Mouse (Mus musculus): ENCODE measurements around the gene Otud7a. TPM values are rescaled to one million over a fixed set of nuclear protein-coding genes. Genes with fewer than 3 reads are reported as not detected.

The Otud7a gene
- polyA plus RNA-seq, 1 experiment, result 0.82 TPM

DNA sequence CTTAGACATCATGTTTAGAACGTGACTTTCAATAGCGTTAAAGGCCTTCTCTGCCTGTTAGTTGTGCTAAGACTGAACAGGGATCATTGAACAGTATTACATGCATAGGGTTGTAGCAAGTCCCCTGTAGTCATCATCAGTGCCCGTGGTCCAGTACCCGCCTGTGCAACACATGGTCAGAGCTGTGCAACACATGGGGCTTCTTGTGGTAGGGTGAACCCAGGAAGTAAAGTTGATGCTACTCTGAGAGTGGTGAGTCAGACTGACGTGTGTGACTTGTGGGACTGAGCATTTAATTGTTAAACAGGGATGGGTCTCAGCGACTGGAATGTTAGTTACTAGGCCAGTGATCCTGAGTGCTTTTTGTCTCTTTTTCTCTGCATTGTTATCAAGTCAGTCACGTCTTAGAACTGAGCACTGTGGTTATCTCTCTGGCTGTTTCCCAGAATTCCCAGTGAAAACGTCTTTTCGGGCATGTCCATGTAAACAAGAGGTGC, 52.5 kb downstream of the Otud7a start:
- H3ac ChIP-seq (ENCODE audit: control insufficient read depth, insufficient read length), result no peak overlapping the region
- no peak overlapping the region for H3K4me2 ChIP-seq (ENCODE audit: low read depth)
- H3K27me3 ChIP-seq (ENCODE audit: control insufficient read depth, insufficient read depth, insufficient read length), result no peaks in the 10 kb centered on the region
- H3K79me2 ChIP-seq (ENCODE audit: control insufficient read depth, insufficient read depth), result no peaks in the 10 kb centered on the region
- TF ChIP-seq TCF3 (IDR thresholded peaks at IDR 0.05; ENCODE audit: insufficient read length, low read depth) (no peak), MAX (IDR thresholded peaks at IDR 0.05; ENCODE audit: low read depth) (no peak), TCF12 (IDR thresholded peaks at IDR 0.05; ENCODE audit: insufficient read depth, poor library complexity, severe bottlenecking) (no peak), POLR2AphosphoS2 (IDR thresholded peaks at IDR 0.05; ENCODE audit: insufficient read length, low read depth) (no peak), SRF (IDR thresholded peaks at IDR 0.05; ENCODE audit: control insufficient read depth, insufficient read length, low read depth) (no peak), POLR2A (IDR thresholded peaks at IDR 0.05; ENCODE audit: insufficient read length, low read depth) (no peak), MYOD1 (IDR thresholded peaks at IDR 0.05; ENCODE audit: control insufficient read depth in 1 of 3, insufficient read length in 2 of 3, low read depth in 2 of 3) (no peak), REST (IDR thresholded peaks at IDR 0.05; ENCODE audit: insufficient read depth, insufficient read length) (no peak), CEBPB (IDR thresholded peaks at IDR 0.05; ENCODE audit: insufficient read depth, poor library complexity, severe bottlenecking) (no peak), E2F4 (IDR thresholded peaks at IDR 0.05; ENCODE audit: insufficient read depth) (no peak), MYOG (IDR thresholded peaks at IDR 0.05; ENCODE audit: control insufficient read depth in 1 of 3, insufficient read depth in 1 of 3, insufficient read length in 2 of 3, low read depth in 2 of 3) (no peak)
- no peak overlapping the region for H3K4me3 ChIP-seq
- H3K36me3 ChIP-seq (ENCODE audit: control insufficient read depth, insufficient read depth), result no peaks in the 10 kb centered on the region

DNA sequence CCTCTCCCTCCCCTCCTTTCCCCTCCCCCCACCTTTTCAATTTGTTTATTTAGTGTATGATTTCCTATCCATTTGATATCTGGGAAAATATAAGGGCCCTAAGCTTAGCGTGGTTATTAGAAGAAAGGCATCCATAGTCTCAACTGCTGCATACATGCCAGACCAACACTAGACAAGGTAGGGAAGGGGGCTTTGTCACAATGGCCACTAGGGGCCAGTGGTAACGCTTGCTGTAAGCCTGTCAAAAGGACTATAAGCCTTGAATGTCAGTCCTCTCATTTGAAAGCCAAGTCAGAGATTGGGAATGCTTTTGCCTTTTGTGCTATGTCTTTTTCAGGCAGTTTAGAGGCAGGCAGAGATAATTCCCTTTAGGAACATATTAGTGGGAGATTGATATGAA, 59.7 kb downstream of the Otud7a start:
- TF ChIP-seq USF1 (IDR thresholded peaks at IDR 0.05; ENCODE audit: low read depth) (no peak), MYOD1 (IDR thresholded peaks at IDR 0.05; ENCODE audit: control insufficient read depth in 1 of 3, insufficient read length in 2 of 3, low read depth in 2 of 3) (no peak), CEBPB (IDR thresholded peaks at IDR 0.05; ENCODE audit: insufficient read depth, poor library complexity, severe bottlenecking) (no peak), MAX (IDR thresholded peaks at IDR 0.05; ENCODE audit: low read depth) (no peak), TCF12 (IDR thresholded peaks at IDR 0.05; ENCODE audit: insufficient read depth, poor library complexity, severe bottlenecking) (no peak), POLR2AphosphoS2 (IDR thresholded peaks at IDR 0.05; ENCODE audit: insufficient read length, low read depth) (no peak), MYOG (IDR thresholded peaks at IDR 0.05; ENCODE audit: control insufficient read depth in 1 of 3, insufficient read depth in 1 of 3, insufficient read length in 2 of 3, low read depth in 2 of 3) (no peak), SRF (IDR thresholded peaks at IDR 0.05; ENCODE audit: control insufficient read depth, insufficient read length, low read depth) (no peak), REST (IDR thresholded peaks at IDR 0.05; ENCODE audit: insufficient read depth, insufficient read length) (no peak), POLR2A (IDR thresholded peaks at IDR 0.05; ENCODE audit: insufficient read length, low read depth) (no peak), TCF3 (IDR thresholded peaks at IDR 0.05; ENCODE audit: insufficient read length, low read depth) (no peak)
- H3K4me2 ChIP-seq (ENCODE audit: low read depth), result no peak overlapping the region
- no peak overlapping the region for H3ac ChIP-seq (ENCODE audit: control insufficient read depth, insufficient read length)
- no peak overlapping the region for H3K4me3 ChIP-seq
- H3K79me2 ChIP-seq (ENCODE audit: control insufficient read depth, insufficient read depth), result no peaks in the 10 kb centered on the region
- no peaks in the 10 kb centered on the region for H3K27me3 ChIP-seq (ENCODE audit: control insufficient read depth, insufficient read depth, insufficient read length)
- no peaks in the 10 kb centered on the region for H3K36me3 ChIP-seq (ENCODE audit: control insufficient read depth, insufficient read depth)

DNA sequence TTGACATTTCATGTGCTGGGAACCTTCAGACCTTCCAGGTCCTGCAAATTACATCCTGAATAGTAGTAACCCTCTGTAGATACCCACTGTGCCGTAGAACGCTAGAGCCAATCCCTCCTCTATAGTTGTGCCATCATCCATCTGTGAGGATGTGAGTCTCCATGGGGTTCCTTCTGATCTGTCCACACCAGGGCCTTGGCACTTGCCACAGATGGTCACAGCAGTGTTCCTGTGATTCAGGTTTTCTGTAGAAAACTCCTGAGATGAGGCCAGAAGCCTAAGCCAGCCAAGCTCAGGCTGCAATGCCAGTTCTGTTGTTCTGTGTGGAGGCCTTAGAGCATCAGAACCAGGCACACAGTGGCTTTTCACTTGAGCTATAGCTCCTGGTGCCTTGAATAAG, 63.5 kb downstream of the Otud7a start:
- no peaks in the 10 kb centered on the region for H3K79me2 ChIP-seq (ENCODE audit: control insufficient read depth, insufficient read depth)
- H3ac ChIP-seq (ENCODE audit: control insufficient read depth, insufficient read length), result no peak overlapping the region
- no peaks in the 10 kb centered on the region for H3K27me3 ChIP-seq (ENCODE audit: control insufficient read depth, insufficient read depth, insufficient read length)
- no peak overlapping the region for H3K4me2 ChIP-seq (ENCODE audit: low read depth)
- no peaks in the 10 kb centered on the region for H3K36me3 ChIP-seq (ENCODE audit: control insufficient read depth, insufficient read depth)
- H3K4me3 ChIP-seq, result no peak overlapping the region
- no peak for TF ChIP-seq MYOG (IDR thresholded peaks at IDR 0.05; ENCODE audit: control insufficient read depth in 1 of 3, insufficient read depth in 1 of 3, insufficient read length in 2 of 3, low read depth in 2 of 3)
- TF ChIP-seq MAX (IDR thresholded peaks at IDR 0.05; ENCODE audit: low read depth), result no peak
- no peak for TF ChIP-seq MYOD1 (IDR thresholded peaks at IDR 0.05; ENCODE audit: control insufficient read depth in 1 of 3, insufficient read length in 2 of 3, low read depth in 2 of 3)
- TF ChIP-seq TCF12 (IDR thresholded peaks at IDR 0.05; ENCODE audit: insufficient read depth, poor library complexity, severe bottlenecking), result no peak
- no peak for TF ChIP-seq SRF (IDR thresholded peaks at IDR 0.05; ENCODE audit: control insufficient read depth, insufficient read length, low read depth)
- no peak for TF ChIP-seq USF1 (IDR thresholded peaks at IDR 0.05; ENCODE audit: low read depth)
- TF ChIP-seq CEBPB (IDR thresholded peaks at IDR 0.05; ENCODE audit: insufficient read depth, poor library complexity, severe bottlenecking), result no peak
- no peak for TF ChIP-seq E2F4 (IDR thresholded peaks at IDR 0.05; ENCODE audit: insufficient read depth)
- no peak for TF ChIP-seq TCF3 (IDR thresholded peaks at IDR 0.05; ENCODE audit: insufficient read length, low read depth)
- no peak for TF ChIP-seq POLR2AphosphoS2 (IDR thresholded peaks at IDR 0.05; ENCODE audit: insufficient read length, low read depth)
- no peak for TF ChIP-seq REST (IDR thresholded peaks at IDR 0.05; ENCODE audit: insufficient read depth, insufficient read length)
- TF ChIP-seq POLR2A (IDR thresholded peaks at IDR 0.05; ENCODE audit: insufficient read length, low read depth), result no peak

DNA sequence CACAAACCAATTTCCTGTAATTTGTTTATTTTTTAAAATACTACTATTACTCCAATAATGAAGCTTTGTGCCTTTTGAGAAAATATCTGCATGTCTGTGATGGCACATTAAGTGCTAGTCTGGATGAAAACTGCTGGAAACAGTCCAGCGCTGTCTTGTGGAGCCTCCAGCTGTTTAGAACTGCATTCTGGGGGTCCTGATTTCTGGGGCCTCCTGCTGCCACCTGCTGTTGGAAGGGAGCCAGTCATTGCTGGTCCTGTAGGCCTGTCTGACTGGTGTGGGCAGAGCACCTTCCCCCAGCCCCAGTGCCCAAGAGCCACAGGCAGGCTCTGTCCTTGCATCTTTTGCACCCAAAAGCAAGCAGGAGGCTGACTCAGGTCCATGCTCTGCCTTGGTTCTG, 65.3 kb downstream of the Otud7a start:
- Histone ChIP-seq H3K36me3 (ENCODE audit: control insufficient read depth, insufficient read depth) (no peaks in the 10 kb centered on the region), H3K4me2 (ENCODE audit: low read depth) (no peak overlapping the region), H3K79me2 (ENCODE audit: control insufficient read depth, insufficient read depth) (no peaks in the 10 kb centered on the region), H3K4me3 (no peak overlapping the region), H3ac (ENCODE audit: control insufficient read depth, insufficient read length) (no peak overlapping the region), H3K27me3 (ENCODE audit: control insufficient read depth, insufficient read depth, insufficient read length) (no peaks in the 10 kb centered on the region)
- TF ChIP-seq USF1 (IDR thresholded peaks at IDR 0.05; ENCODE audit: low read depth), result no peak
- no peak for TF ChIP-seq CEBPB (IDR thresholded peaks at IDR 0.05; ENCODE audit: insufficient read depth, poor library complexity, severe bottlenecking)
- TF ChIP-seq MYOG (IDR thresholded peaks at IDR 0.05; ENCODE audit: control insufficient read depth in 1 of 3, insufficient read depth in 1 of 3, insufficient read length in 2 of 3, low read depth in 2 of 3), result no peak
- TF ChIP-seq E2F4 (IDR thresholded peaks at IDR 0.05; ENCODE audit: insufficient read depth), result no peak
- no peak for TF ChIP-seq TCF3 (IDR thresholded peaks at IDR 0.05; ENCODE audit: insufficient read length, low read depth)
- no peak for TF ChIP-seq POLR2AphosphoS2 (IDR thresholded peaks at IDR 0.05; ENCODE audit: insufficient read length, low read depth)
- no peak for TF ChIP-seq MAX (IDR thresholded peaks at IDR 0.05; ENCODE audit: low read depth)
- TF ChIP-seq SRF (IDR thresholded peaks at IDR 0.05; ENCODE audit: control insufficient read depth, insufficient read length, low read depth), result no peak
- TF ChIP-seq MYOD1 (IDR thresholded peaks at IDR 0.05; ENCODE audit: control insufficient read depth in 1 of 3, insufficient read length in 2 of 3, low read depth in 2 of 3), result no peak
- no peak for TF ChIP-seq REST (IDR thresholded peaks at IDR 0.05; ENCODE audit: insufficient read depth, insufficient read length)

Measured in myocyte (in vitro differentiated cells).